Mouse (Mus musculus) MEL (cell line): ENCODE data around the gene Elovl5.

Experiments used
- CHD1 ChIP-seq: IDR thresholded peaks from 2 replicates; pipeline ENCODE4 v1.6.1; 2012; ENCODE audit warnings: low read depth, mild to moderate bottlenecking, inconsistent platforms, low read length, improper control_type of control experiment
- CHD2 ChIP-seq: IDR thresholded peaks from 2 replicates; pipeline ENCODE4 v1.6.1; 2011; ENCODE audit warnings: low read length, improper control_type of control experiment
- CTCF ChIP-seq, 3 experiments: IDR thresholded peaks in 2 of 3; conservative IDR thresholded peaks in 1 of 3; 2 replicates each; pipeline ENCODE4 v1.5.1; 2011 to 2012; ENCODE audit warnings: low read length in 3 of 3, low read depth in 2 of 3, mild to moderate bottlenecking in 2 of 3, improper control_type of control experiment in 1 of 3, inconsistent platforms in 1 of 3, mixed read lengths in 1 of 3, moderate library complexity in 1 of 3; ENCODE audit not compliant: control insufficient read depth in 1 of 3, insufficient read depth in 1 of 3, poor library complexity in 1 of 3, severe bottlenecking in 1 of 3
- EP300 ChIP-seq, 2 experiments: IDR thresholded peaks; 2 replicates each; pipeline ENCODE4 v1.6.1; 2011; ENCODE audit warnings: improper control_type of control experiment in 2 of 2, low read length in 2 of 2, low read depth in 1 of 2, mild to moderate bottlenecking in 1 of 2
- ETS1 ChIP-seq: IDR thresholded peaks from 2 replicates; pipeline ENCODE4 v1.6.1; 2012; ENCODE audit warnings: low read depth, mild to moderate bottlenecking, inconsistent platforms, low read length, improper control_type of control experiment, moderate library complexity
- MAX ChIP-seq: IDR thresholded peaks from 2 replicates; pipeline ENCODE4 v1.6.1; 2011; ENCODE audit warnings: low read length, improper control_type of control experiment
- MAZ ChIP-seq: IDR thresholded peaks from 2 replicates; pipeline ENCODE4 v1.6.1; 2012; ENCODE audit warnings: low read depth, mild to moderate bottlenecking, inconsistent platforms, low read length, improper control_type of control experiment
- MYB ChIP-seq: IDR thresholded peaks from 2 replicates; pipeline ENCODE4 v1.6.1; 2011; ENCODE audit warnings: mild to moderate bottlenecking, low read depth, low read length, improper control_type of control experiment
- NELFE ChIP-seq: IDR thresholded peaks from 2 replicates; pipeline ENCODE4 v1.6.1; 2011; ENCODE audit warnings: low read depth, low read length, improper control_type of control experiment
- POLR2A ChIP-seq, 2 experiments: IDR thresholded peaks; 2 replicates each; pipeline ENCODE4 v1.6.1; 2011 to 2012; ENCODE audit warnings: low read length in 2 of 2, mild to moderate bottlenecking in 2 of 2, control low read depth in 1 of 2, improper control_type of control experiment in 1 of 2, low read depth in 1 of 2, moderate library complexity in 1 of 2; ENCODE audit not compliant: control insufficient read depth in 1 of 2, insufficient read depth in 1 of 2, poor library complexity in 1 of 2
- TCF12 ChIP-seq: IDR thresholded peaks from 2 replicates; pipeline ENCODE4 v1.6.1; 2014; ENCODE audit warnings: low read depth, mild to moderate bottlenecking, inconsistent platforms, low read length, improper control_type of control experiment, moderate library complexity
- USF1 ChIP-seq: IDR thresholded peaks from 2 replicates; pipeline ENCODE4 v1.6.1; 2014; ENCODE audit warnings: low read depth, mild to moderate bottlenecking, inconsistent platforms, low read length, improper control_type of control experiment, moderate library complexity
- ZMIZ1 ChIP-seq: IDR thresholded peaks from 2 replicates; pipeline ENCODE4 v1.6.1; 2012; ENCODE audit warnings: low read depth, mild to moderate bottlenecking, inconsistent platforms, low read length, improper control_type of control experiment, moderate library complexity

DNA sequence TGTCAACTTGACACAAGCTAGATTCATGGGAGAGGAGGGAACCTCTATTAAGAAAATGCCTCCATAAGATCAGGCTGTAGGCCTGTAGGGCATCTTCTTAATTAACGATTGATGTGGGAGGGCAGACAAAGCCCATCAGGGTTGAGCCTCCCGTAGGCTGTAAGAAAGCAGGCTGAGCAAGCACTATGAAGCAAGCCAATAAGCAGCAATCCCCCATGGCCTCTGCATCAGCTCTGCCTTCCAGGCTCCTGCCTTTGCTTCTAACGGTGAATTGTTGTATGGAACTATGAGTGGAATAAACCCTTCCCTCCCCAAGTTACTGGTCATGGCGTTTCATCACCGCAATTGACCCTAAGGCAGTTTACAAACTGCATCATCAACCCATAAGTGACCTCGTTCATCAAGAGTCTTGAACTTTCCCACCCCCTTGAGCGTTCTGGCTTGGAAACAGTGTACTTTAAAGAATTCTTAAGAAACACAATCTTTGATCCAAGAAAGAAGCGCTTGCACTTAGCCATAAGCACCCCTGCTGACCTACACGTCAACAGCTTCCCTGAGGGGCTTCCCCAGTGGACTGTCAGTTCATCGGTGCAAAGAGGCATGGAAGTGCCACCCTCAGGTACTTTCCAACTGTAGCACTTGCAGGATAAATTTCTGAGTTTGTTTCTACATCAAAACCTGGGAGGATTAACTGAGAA is 7.4 kb upstream of the Elovl5 start:
- TF ChIP-seq TCF12 (no peak), MAZ (no peak), CTCF (IDR thresholded peaks at IDR 0.05 in 2 of 3, conservative IDR thresholded peaks at IDR 0.05 in 1 of 3; ENCODE audit: control insufficient read depth in 1 of 3, insufficient read depth in 1 of 3, low read depth in 2 of 3, low read length in 3 of 3, poor library complexity in 1 of 3, severe bottlenecking in 1 of 3) (no peak), ZMIZ1 (no peak), MYB (no peak), MAX (no peak), ETS1 (no peak), POLR2A (IDR thresholded peaks at IDR 0.05; ENCODE audit: control insufficient read depth in 1 of 2, insufficient read depth in 1 of 2, low read depth in 1 of 2, low read length in 2 of 2, poor library complexity in 1 of 2) (no peak), USF1 (no peak), EP300 (IDR thresholded peaks at IDR 0.05; ENCODE audit: low read depth in 1 of 2, low read length in 2 of 2) (no peak), NELFE (no peak), CHD1 (no peak), CHD2 (no peak)
